Mouse (Mus musculus): ENCODE data around the gene Adgrl1. TPM values are rescaled to one million over a fixed set of nuclear protein-coding genes. Genes with fewer than 3 reads are reported as not detected.

The Adgrl1 gene
- polyA plus RNA-seq, 1 experiment from 2014 or later, result 14.8 TPM

GRCm38 (mm10) chr8:83990170-83990569 lies 90.3 kb downstream of the Adgrl1 start:
- no peak for ATAC-seq (ENCODE audit: low read depth)
- peaks cover 37% of the 10 kb centered on the region for H3K36me3 ChIP-seq (ENCODE audit: control insufficient read depth, insufficient read depth, low read length)
- H3K9me3 ChIP-seq (ENCODE audit: control insufficient read depth, low read length), result no peaks in the 10 kb centered on the region
- 94% methylated on average over 14 of the region's 14 CpGs for WGBS
- H3K4me1 ChIP-seq (replicated peaks; ENCODE audit: control insufficient read depth, insufficient read depth, low read length), result no peaks in the 10 kb centered on the region
- no peak overlapping the region for H3K27ac ChIP-seq (ENCODE audit: low read length)
- no peaks in the 10 kb centered on the region for H3K27me3 ChIP-seq (ENCODE audit: control insufficient read depth, insufficient read depth, low read depth, low read length)
- no peak overlapping the region for H3K9ac ChIP-seq (ENCODE audit: low read length)
- H3K4me2 ChIP-seq (ENCODE audit: low read depth, low read length), result no peak overlapping the region
- H3K4me3 ChIP-seq (ENCODE audit: low read length), result no peak overlapping the region

Small RNAs within 50 kb of the gene (microRNA-seq; reads per million reads assigned to microRNA genes)
- gene Gm44330, result not detected
- gene Gm44450, result not detected

Other genes with a start within 250 kb of the Adgrl1 start
- 178 and 190 TPM in 2 replicates for gene Gipc1, start 247.4 kb upstream of the Adgrl1 start, polyA plus RNA-seq (2015; fragmentation: Nextera tagmentation; extraction: Ambion mirVana)
- gene Ptger1, start 233.4 kb upstream of the Adgrl1 start, polyA plus RNA-seq (2015; fragmentation: Nextera tagmentation; extraction: Ambion mirVana), result 1.4 TPM in 2 replicates
- 27.2 and 31.8 TPM in 2 replicates for gene Pkn1, start 200.9 kb upstream of the Adgrl1 start, polyA plus RNA-seq (2015; fragmentation: Nextera tagmentation; extraction: Ambion mirVana)
- gene Ddx39, start 184.9 kb upstream of the Adgrl1 start, polyA plus RNA-seq (2015; fragmentation: Nextera tagmentation; extraction: Ambion mirVana), result 150 and 158 TPM in 2 replicates
- 77.6 and 78.2 TPM in 2 replicates for gene Adgre5, start 158.8 kb upstream of the Adgrl1 start, polyA plus RNA-seq (2015; fragmentation: Nextera tagmentation; extraction: Ambion mirVana)
- 0.69 and 1.1 TPM in 2 replicates for gene Gm10644, start 55.1 kb downstream of the Adgrl1 start, polyA plus RNA-seq (2015; fragmentation: Nextera tagmentation; extraction: Ambion mirVana)
- gene Asf1b, start 55.4 kb downstream of the Adgrl1 start, polyA plus RNA-seq (2015; fragmentation: Nextera tagmentation; extraction: Ambion mirVana), result 76.7 and 82.8 TPM in 2 replicates
- 103 and 133 TPM in 2 replicates for gene Prkaca, start 72.9 kb downstream of the Adgrl1 start, polyA plus RNA-seq (2015; fragmentation: Nextera tagmentation; extraction: Ambion mirVana)
- 8.4 and 11.0 TPM in 2 replicates for gene Samd1, start 97.6 kb downstream of the Adgrl1 start, polyA plus RNA-seq (2015; fragmentation: Nextera tagmentation; extraction: Ambion mirVana)
- 0.55 and 1.1 TPM in 2 replicates for gene 1700067K01Rik, start 101.4 kb downstream of the Adgrl1 start, polyA plus RNA-seq (2015; fragmentation: Nextera tagmentation; extraction: Ambion mirVana)
- gene 2210011C24Rik, start 112.1 kb downstream of the Adgrl1 start, polyA plus RNA-seq (2015; fragmentation: Nextera tagmentation; extraction: Ambion mirVana), result 3.5 and 4.4 TPM in 2 replicates
- gene Palm3, start 121.4 kb downstream of the Adgrl1 start, polyA plus RNA-seq (2015; fragmentation: Nextera tagmentation; extraction: Ambion mirVana), result 6.5 and 7.4 TPM in 2 replicates
- gene Il27ra, start 142.5 kb downstream of the Adgrl1 start, polyA plus RNA-seq (2015; fragmentation: Nextera tagmentation; extraction: Ambion mirVana), result 1.6 and 2.0 TPM in 2 replicates
- not detected in 2 replicates for gene Rln3, start 144.9 kb downstream of the Adgrl1 start, polyA plus RNA-seq (2015; fragmentation: Nextera tagmentation; extraction: Ambion mirVana)
- 1.2 and 1.4 TPM in 2 replicates for gene Gm10643, start 165.0 kb downstream of the Adgrl1 start, polyA plus RNA-seq (2015; fragmentation: Nextera tagmentation; extraction: Ambion mirVana)
- gene Rfx1, start 166.7 kb downstream of the Adgrl1 start, polyA plus RNA-seq (2015; fragmentation: Nextera tagmentation; extraction: Ambion mirVana), result 8.6 and 8.8 TPM in 2 replicates
- 6.9 and 8.5 TPM in 2 replicates for gene Dcaf15, start 204.7 kb downstream of the Adgrl1 start, polyA plus RNA-seq (2015; fragmentation: Nextera tagmentation; extraction: Ambion mirVana)
- gene Podnl1, start 225.9 kb downstream of the Adgrl1 start, polyA plus RNA-seq (2015; fragmentation: Nextera tagmentation; extraction: Ambion mirVana), result 0.34 and 0.41 TPM in 2 replicates
- 24.2 and 25.9 TPM in 2 replicates for gene Cc2d1a, start 247.8 kb downstream of the Adgrl1 start, polyA plus RNA-seq (2015; fragmentation: Nextera tagmentation; extraction: Ambion mirVana)
- gene 4930432K21Rik, start 247.9 kb downstream of the Adgrl1 start, polyA plus RNA-seq (2015; fragmentation: Nextera tagmentation; extraction: Ambion mirVana), result 1.5 and 2.0 TPM in 2 replicates